Mouse (Mus musculus) heart, postnatal 0 days (tissue): ENCODE results near the gene Tnfrsf23. TPM values are rescaled to one million over a fixed set of nuclear protein-coding genes. Genes with fewer than 3 reads are reported as not detected.
"Not testable (repeated sequence)": the region's sequence is repeated elsewhere in the genome, so short reads cannot be mapped to it uniquely, and the experiment has no call there.

Experiments used
- ATAC-seq: fragments of 200-750 bp; cut with Nextera tagmentation; 2 replicates; pipeline ENCODE4 v1.8.0; 2017; ENCODE audit warnings: low read depth, moderate number of reproducible peaks, moderate library complexity; ENCODE audit not compliant: insufficient read depth
- DNase-seq: peaks from one replicate; pipeline ENCODE4 v3.0.0-alpha.2; 2016; ENCODE audit warnings: low spot score
- H3K27ac ChIP-seq: fragments of 300-500 bp; sonication (generic); 2 replicates; pipeline ENCODE4 v1.5.1; 2014; ENCODE audit warnings: low read depth, mild to moderate bottlenecking
- H3K27me3 ChIP-seq: fragments of 300-500 bp; sonication (generic); 2 replicates; pipeline ENCODE4 v1.6.1; 2014; ENCODE audit warnings: low read length, mixed read lengths; ENCODE audit not compliant: control insufficient read depth, insufficient read depth
- H3K36me3 ChIP-seq: fragments of 300-500 bp; sonication (generic); replicated peaks from 2 replicates; pipeline ENCODE4 v1.6.1; 2014; ENCODE audit warnings: low read length, mixed read lengths; ENCODE audit not compliant: control insufficient read depth, insufficient read depth
- H3K4me1 ChIP-seq: fragments of 300-500 bp; sonication (generic); 2 replicates; pipeline ENCODE4 v1.6.1; 2014; ENCODE audit warnings: antibody characterized with exemption; ENCODE audit not compliant: control insufficient read depth, insufficient read depth
- H3K4me2 ChIP-seq: fragments of 300-500 bp; sonication (generic); 2 replicates; pipeline ENCODE4 v1.6.1; 2014; ENCODE audit warnings: low read depth, mild to moderate bottlenecking, low read length, moderate library complexity
- H3K4me3 ChIP-seq: fragments of 300-500 bp; sonication (generic); 2 replicates; pipeline ENCODE4 v1.5.1; 2014; ENCODE audit warnings: low read depth, low read length
- H3K9ac ChIP-seq: fragments of 300-500 bp; sonication (generic); replicated peaks from 2 replicates; pipeline ENCODE4 v1.6.1; 2014; ENCODE audit warnings: low read depth, low read length, mixed read lengths
- H3K9me3 ChIP-seq: fragments of 300-500 bp; sonication (generic); replicated peaks from 2 replicates; pipeline ENCODE4 v1.6.1; 2016; ENCODE audit warnings: low read length; ENCODE audit not compliant: control insufficient read depth
- CTCF ChIP-seq: IDR thresholded peaks from 2 replicates; pipeline ENCODE4 v1.5.1; 2016; ENCODE audit warnings: antibody characterized with exemption, control low read depth, low read depth
- EP300 ChIP-seq: IDR thresholded peaks from 2 replicates; pipeline ENCODE4 v1.6.1; 2016; ENCODE audit warnings: antibody characterized with exemption, low read depth
- WGBS: fragments of 180-500 bp; shearing (Covaris S2); extraction: QIAGEN DNeasy Blood & Tissue Kit; methylation state at CpG from one replicate; pipeline ENCODE4 v1.1.7; 2014; 5-methylcytosine and 5-hydroxymethylcytosine counted together
- polyA plus RNA-seq: library from polyadenylated mRNA; unstranded; fragments of >200 nt; fragmentation: Nextera tagmentation; extraction: Ambion mirVana; gene quantifications from 2 replicates; pipeline ENCODE4 v1.2.1, GENCODE M21; 2015
- total RNA-seq: library from RNA; depleted of rRNA; stranded (reverse); fragments of >200 nt; gene quantifications from 2 replicates; pipeline ENCODE4 v1.2.3, GENCODE M21; 2014; ENCODE audit warnings: low replicate concordance

The Tnfrsf23 gene
- total and polyA plus RNA-seq, 2 experiments from 2014 or later, result 2.3 to 2.5 TPM

- Histone ChIP-seq H3K9me3 (no peaks in the 10 kb centered on the region), H3K4me2 (no peak overlapping the region), H3K27ac (no peak overlapping the region), H3K36me3 (peaks cover 82% of the 10 kb centered on the region), H3K4me1 (peaks cover 5% of the 10 kb centered on the region; the same call in 1 of the 2 replicates), H3K9ac (no peak overlapping the region), H3K27me3 (no peaks in the 10 kb centered on the region), H3K4me3 (no peak overlapping the region)
- no peak for ATAC-seq
- DNase-seq, result no peak
- 98% methylated on average over 4 of the region's 4 CpGs for WGBS
- TF ChIP-seq CTCF (no peak), EP300 (no peak)
Observed at GRCm38 (mm10) chr7:143691909-143692308, 6.2 kb upstream of the Tnfrsf23 start.

- no peaks in the 10 kb centered on the region for H3K27me3 ChIP-seq
- H3K27ac ChIP-seq, result peak overlapping the region; percentile 26; the same call in 1 of the 2 replicates
- H3K4me1 ChIP-seq, result peaks cover 5% of the 10 kb centered on the region; the same call in 1 of the 2 replicates
- no peak overlapping the region for H3K4me2 ChIP-seq
- TF ChIP-seq CTCF (no peak), EP300 (no peak)
- H3K4me3 ChIP-seq, result no peak overlapping the region
- DNase-seq (no peak), ATAC-seq (no peak)
- no peak overlapping the region for H3K9ac ChIP-seq
- H3K9me3 ChIP-seq, result no peaks in the 10 kb centered on the region
- whole genome bisulfite sequencing, result 68% methylated on average over 5 of the region's 5 CpGs
- peaks cover 75% of the 10 kb centered on the region for H3K36me3 ChIP-seq
Observed at GRCm38 (mm10) chr7:143691181-143691580, 5.5 kb upstream of the Tnfrsf23 start.

GRCm38 (mm10) chr7:143689946-143690345 lies 4.3 kb upstream of the Tnfrsf23 start:
- no peak overlapping the region for H3K4me3 ChIP-seq
- DNase-seq (no peak), ATAC-seq (no peak)
- H3K9ac ChIP-seq, result no peak overlapping the region
- no peaks in the 10 kb centered on the region for H3K27me3 ChIP-seq
- peaks cover 64% of the 10 kb centered on the region for H3K36me3 ChIP-seq
- no peak overlapping the region for H3K27ac ChIP-seq
- no peak for TF ChIP-seq CTCF
- TF ChIP-seq EP300, result no peak
- peaks cover 5% of the 10 kb centered on the region; the same call in 1 of the 2 replicates for H3K4me1 ChIP-seq
- H3K9me3 ChIP-seq, result no peaks in the 10 kb centered on the region
- H3K4me2 ChIP-seq, result no peak overlapping the region
- WGBS, result 66% methylated on average over 4 of the region's 4 CpGs

- no peak overlapping the region for H3K9ac ChIP-seq
- peaks cover 59% of the 10 kb centered on the region for H3K36me3 ChIP-seq
- peaks cover 5% of the 10 kb centered on the region; the same call in 1 of the 2 replicates for H3K4me1 ChIP-seq
- no peak overlapping the region for H3K27ac ChIP-seq
- TF ChIP-seq EP300, result no peak
- H3K4me3 ChIP-seq, result no peak overlapping the region
- no peaks in the 10 kb centered on the region for H3K9me3 ChIP-seq
- H3K27me3 ChIP-seq, result no peaks in the 10 kb centered on the region
- ATAC-seq (no peak), DNase-seq (no peak)
- no peak overlapping the region for H3K4me2 ChIP-seq
- 85% methylated on average over 7 of the region's 7 CpGs for WGBS
Observed at GRCm38 (mm10) chr7:143689481-143689880, 3.8 kb upstream of the Tnfrsf23 start.

GRCm38 (mm10) chr7:143686676-143687075 lies 1.0 kb upstream of the Tnfrsf23 start:
- ATAC-seq, H3K4me1 ChIP-seq, H3K4me2 ChIP-seq, H3K9ac ChIP-seq, DNase-seq, H3K27me3 ChIP-seq, H3K9me3 ChIP-seq, H3K27ac ChIP-seq, H3K4me3 ChIP-seq: not testable (repeated sequence)
- peaks cover 32% of the 10 kb centered on the region for H3K36me3 ChIP-seq
- WGBS, result 86% methylated on average over 3 of the region's 3 CpGs

GRCm38 (mm10) chr7:143686191-143686590 lies 519 bp upstream of the Tnfrsf23 start:
- not testable (repeated sequence) for ATAC-seq, H3K4me2 ChIP-seq
- WGBS, result 36% methylated on average over 4 of the region's 4 CpGs

GRCm38 (mm10) chr7:143684569-143684968 lies 1.1 kb downstream of the Tnfrsf23 start:
- H3K9me3 ChIP-seq, H3K27ac ChIP-seq, H3K4me2 ChIP-seq, ATAC-seq, DNase-seq, H3K4me3 ChIP-seq, H3K27me3 ChIP-seq, H3K4me1 ChIP-seq, H3K9ac ChIP-seq: not testable (repeated sequence)
- H3K36me3 ChIP-seq, result peaks cover 20% of the 10 kb centered on the region
- WGBS, result 91% methylated on average over 1 of the region's 2 CpGs

More at GRCm38 (mm10) chr7:143686191-143686590, 519 bp upstream of the Tnfrsf23 start:
- not testable (repeated sequence) for H3K9me3 ChIP-seq, H3K4me1 ChIP-seq, H3K27me3 ChIP-seq, DNase-seq, H3K9ac ChIP-seq, H3K27ac ChIP-seq, H3K4me3 ChIP-seq
- H3K36me3 ChIP-seq, result peaks cover 27% of the 10 kb centered on the region
